Mouse (Mus musculus) olfactory bulb, adult 2 months (tissue): ENCODE measurements around the gene Mcmbp.

ENCODE experiments used
- CTCF ChIP-seq: fragments of 200-500 bp; IDR thresholded peaks from 2 replicates; pipeline ENCODE4 v1.5.1; 2012; ENCODE audit warnings: low read depth, mild to moderate bottlenecking, low read length, moderate library complexity; ENCODE audit not compliant: insufficient read depth
- POLR2A ChIP-seq: fragments of 200-500 bp; IDR thresholded peaks from 2 replicates; pipeline ENCODE4 v1.6.1; 2012; ENCODE audit warnings: mild to moderate bottlenecking, low read depth, low read length, moderate library complexity; ENCODE audit not compliant: insufficient read depth

DNA sequence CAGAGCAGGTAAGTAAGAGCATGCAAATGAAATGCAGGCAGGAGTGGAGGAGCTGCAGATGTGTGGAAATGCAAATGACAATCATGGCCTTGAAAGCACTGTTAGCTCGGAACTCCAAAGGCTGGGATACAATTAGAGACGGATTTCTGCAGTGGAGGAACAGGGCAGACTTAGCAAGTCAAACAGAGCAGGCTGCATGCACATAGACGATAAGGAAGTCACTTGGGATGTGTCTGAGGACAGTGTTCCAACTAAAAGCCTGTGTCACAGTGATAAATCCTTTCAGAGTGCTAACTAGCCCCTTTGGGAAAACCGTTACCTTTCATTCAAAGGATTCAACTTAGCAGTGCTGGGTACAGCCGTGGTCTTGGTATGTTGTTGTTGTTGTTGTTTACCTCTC lies 72.5 kb downstream of the Mcmbp start:
- TF ChIP-seq CTCF: no peak
- TF ChIP-seq POLR2A: no peak
